Mouse (Mus musculus) cerebellum, adult 9-11 months (tissue): ENCODE measurements around the gene Thbs4.
"Not testable (repeated sequence)": the region's sequence is repeated elsewhere in the genome, so short reads cannot be mapped to it uniquely, and the experiment has no call there.

Experiments
- DNase-seq: peaks from one replicate; pipeline ENCODE4 v3.0.0; 2022

Gene Thbs4

DNA sequence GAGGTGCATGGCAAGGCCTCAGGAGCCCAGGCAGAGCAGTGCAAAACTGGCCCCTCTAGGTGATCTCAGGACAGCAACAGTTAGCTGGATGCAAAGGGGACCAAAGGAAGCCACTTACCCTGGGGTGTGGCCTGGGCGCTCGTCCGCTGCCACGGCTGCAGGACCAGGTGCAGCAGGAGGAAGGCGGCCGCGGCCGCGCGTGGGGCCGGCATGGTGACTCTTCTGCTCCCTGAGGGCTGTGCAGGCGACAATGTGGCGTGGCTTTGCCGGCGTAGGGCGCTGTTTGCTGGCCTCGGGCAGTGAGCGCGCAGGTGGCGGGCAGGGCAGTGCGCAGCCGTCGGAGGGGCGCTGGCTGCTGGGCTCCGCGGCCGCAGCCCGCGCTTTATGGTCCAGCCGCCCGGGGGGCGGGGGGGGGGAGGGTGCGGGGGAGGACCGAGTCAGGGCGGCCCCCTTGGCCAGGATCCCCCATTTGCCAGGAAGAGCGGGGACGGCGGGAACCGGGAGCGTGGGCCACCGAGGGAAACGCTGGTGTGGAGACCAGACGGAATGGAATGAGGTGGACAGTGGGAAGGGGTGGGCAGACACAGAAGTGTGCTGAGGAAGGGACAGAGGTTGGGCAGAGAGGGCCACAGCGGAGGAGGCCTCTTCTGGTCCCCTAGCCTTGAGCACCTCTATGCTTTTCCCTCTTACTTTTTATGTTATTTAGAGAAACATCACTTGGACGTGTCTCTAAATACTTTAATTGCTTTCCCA is at the start of gene Thbs4:
Gene Thbs4 (minus strand): TSS at position 357 of the 753 bp plus-strand sequence.
- DNase-seq, result no peak

DNA sequence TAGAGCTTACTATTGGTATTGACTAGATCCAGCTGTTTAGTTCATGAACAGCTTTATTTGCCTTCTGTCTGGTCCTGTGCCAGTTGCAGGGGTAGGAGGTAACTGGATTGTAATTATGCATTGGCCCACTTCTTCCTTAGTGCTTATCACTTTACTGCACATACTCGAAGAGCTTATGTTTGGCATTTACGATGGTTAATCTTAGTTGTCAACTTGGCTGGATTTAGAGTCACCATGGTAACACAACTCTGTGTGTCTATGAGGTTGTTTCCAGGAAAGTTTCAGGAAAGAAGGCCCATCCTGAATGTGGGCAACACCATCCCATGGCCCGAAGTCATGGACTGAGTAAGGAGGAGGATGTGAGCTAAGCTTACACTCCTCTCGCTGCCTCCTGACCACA is 38.5 kb upstream of the Thbs4 start:
- DNase-seq, result no peak

DNA sequence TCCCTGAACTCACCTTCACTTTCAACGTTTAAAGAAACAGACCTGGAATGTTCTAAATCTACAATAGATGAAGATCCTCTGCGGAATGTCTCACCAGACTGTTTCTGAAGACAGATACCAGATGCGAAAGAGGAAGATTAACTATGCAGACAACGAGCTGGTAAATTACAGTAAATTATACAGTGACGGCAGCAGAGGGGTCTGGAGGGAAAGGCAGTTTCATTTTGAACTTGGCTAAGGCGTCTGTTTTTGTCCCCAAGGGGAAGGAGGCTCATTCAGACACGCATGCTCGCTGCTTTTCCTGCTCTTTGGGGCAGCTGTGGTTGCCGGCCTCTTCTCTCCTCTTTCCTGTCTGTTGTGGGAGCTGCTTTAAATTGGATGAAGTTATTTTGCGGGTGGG is 34.2 kb upstream of the Thbs4 start:
- DNase-seq, result no peak

DNA sequence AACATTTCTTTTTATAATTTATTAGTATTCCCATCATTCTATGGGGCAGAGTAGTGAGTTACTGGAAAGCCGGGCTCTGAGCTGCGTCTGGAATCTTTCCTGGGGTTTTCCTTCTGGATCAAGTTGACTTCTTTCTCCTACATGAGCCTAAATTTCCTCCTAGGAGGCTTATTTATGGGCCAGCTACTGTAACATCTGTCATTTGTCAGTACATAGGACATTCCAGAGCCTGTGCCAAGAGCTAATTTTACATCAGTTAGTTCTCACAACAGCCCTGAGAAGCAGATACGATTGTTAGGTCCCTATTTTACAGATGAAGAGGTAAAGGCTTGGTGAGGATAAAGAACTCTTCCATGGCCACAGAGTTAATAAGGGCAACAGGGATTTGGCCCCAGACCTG is 22.7 kb upstream of the Thbs4 start:
- DNase-seq, result no peak

DNA sequence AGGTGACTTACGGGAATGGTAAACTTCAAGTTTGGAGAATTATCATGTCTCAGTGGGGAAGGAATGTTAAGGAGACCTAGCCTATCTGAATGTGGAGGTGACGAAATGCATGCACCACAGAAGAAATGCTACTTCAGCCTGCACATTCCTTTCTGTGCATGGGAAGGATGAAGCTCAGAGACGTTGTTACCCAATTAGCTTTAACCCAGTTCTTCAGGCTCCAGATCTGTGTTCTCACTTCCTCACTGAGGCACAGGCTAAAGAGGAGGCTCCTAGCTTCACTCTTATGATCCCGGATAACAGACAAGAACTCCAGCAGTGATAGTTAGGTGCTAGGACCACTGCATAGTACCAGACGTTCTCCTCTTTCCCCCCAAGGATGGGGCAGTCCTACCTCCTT is 21.7 kb upstream of the Thbs4 start:
- DNase-seq, result no peak

DNA sequence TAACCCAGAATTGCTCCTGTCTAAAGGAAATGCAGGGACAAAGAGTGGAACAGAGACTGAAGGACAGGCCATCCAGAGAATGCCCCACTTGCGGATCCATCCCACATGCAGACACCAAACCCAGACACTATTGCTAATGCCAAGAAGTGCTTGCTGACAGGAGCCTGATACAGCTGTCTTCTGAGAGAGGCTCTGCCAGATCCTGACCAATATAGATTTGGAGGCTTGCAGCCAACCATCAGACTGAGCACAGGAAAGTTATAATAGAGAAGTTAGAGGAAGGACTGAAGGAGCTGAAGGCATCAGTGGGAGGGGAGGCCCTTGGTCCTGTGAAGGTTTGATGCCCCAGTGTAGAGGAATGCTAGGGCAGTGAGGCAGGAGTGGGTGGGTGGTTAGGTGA is 16.0 kb upstream of the Thbs4 start:
- not testable (repeated sequence) for DNase-seq

DNA sequence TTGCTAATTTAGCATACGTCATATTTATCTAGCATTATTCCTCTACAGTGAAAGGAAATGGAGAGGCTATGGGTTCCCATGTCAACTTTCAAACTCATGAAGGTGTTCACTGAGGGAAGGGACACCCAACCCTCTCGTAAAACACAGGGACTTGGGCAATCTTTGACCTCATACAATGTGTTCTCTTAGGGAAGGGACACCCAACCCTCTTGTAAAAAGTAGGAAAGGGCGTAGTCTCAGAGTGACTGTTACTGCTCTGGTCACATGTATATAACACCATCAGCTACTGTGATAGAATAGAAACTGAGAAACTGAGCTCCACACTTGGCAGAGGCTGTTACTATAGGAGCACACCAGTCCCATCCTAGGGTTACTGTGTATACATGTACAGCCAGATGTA is 13.2 kb upstream of the Thbs4 start:
- DNase-seq, result no peak

DNA sequence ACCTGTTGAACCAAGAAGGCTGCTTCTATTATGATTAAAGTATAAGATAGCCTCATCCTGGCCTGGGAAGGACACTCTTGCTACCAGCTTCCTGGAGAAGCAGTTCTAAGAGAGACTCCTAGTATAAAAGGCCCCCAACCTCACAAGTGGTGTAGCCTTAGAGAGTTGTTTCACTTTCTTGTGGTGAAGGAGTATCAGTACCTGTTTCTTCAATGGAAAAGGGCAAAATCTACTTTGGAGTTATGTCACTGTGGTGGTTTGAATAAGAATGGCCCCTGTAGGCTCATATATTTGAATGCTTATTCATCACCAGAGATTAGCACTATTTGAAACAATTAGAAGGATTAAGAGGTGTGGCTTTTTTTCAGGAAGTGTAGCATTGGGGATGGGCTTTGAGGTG is 12.2 kb upstream of the Thbs4 start:
- no peak for DNase-seq

DNA sequence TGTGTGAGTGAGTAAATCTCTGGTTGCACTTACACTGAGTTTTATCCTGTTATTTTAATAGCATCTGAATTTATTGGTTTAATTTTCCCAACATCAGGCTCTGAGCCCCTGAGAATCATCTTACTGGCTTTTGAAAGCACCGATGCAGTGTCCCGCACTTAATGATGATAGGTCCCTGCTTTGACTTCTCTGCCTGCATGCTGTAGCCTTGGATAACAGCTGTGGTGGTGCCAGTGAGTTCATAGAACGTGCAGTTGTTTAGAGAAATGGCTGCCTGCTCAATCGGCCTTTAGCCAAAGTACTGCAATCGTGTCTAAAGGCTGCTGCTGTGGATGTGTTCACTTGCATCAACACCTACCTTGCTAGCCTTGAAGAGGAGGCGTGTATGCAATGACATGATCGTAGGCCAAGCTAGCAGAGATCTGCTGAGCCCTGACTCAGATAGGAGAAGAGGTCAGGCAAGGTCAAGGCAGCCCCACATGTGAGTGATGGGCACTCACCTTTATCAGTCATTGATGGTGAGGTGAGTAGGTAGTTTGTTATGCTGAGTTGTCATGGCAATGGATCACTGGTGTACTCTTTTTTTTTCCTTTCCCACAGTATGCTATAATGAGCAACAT is 4.8 kb upstream of the Thbs4 start:
- no peak for DNase-seq

DNA sequence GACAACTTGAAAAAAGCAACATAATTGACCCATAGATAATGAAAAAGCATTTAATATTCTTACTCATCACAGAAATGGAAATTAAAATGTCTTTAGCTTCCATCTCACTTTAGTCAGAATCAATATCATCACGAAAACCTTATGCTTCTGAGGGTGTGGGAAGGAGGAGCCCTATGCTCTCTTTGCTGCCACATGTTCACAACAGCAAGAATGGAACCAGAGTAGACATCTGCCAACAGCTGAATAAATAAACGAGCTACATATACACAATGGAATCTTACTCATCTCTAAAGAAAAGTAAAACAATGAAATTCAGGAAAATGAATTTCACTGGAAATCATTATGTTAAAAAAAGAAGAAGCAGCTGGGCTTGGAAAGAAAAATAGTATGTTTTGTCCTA is 4.2 kb upstream of the Thbs4 start:
- no peak for DNase-seq

DNA sequence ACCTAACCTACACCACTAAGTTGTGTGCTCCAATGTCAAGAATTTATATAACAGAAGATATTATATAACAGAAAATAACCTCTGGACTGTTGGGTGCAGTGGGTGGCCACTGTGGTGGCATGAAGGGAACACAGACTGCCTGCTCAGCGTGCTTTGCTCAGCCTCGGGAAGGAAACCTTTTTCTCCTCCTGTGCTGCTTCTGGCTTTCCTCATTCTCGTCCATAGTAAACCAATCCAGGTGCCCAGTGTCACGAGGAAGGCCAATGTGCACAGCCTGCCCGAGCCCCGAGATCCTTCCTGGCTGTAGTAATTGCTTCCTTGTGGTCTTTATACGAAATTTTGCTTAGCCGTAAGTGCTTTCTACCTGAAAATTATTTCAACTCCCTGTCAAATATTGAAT is 982 bp downstream of the Thbs4 start:
- DNase-seq, result no peak

DNA sequence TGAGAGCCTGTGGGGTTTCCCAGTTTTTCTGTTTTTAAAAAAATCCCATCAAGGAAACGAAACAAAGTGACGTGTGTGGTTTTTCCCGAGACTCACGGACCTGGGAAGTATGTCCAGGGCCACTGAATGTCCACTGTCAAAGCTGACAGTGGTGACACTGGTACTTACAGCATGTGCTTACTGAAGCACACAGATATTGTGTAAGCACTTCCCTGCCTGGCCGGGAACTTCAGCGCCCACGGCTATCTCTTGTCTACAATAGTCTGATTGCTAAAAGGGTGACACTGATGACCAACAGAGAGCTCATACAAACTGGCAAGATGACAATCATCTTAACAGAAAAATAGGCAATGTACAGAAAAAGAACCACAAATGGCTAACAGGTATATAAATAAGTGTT is 3.1 kb downstream of the Thbs4 start:
- no peak for DNase-seq

DNA sequence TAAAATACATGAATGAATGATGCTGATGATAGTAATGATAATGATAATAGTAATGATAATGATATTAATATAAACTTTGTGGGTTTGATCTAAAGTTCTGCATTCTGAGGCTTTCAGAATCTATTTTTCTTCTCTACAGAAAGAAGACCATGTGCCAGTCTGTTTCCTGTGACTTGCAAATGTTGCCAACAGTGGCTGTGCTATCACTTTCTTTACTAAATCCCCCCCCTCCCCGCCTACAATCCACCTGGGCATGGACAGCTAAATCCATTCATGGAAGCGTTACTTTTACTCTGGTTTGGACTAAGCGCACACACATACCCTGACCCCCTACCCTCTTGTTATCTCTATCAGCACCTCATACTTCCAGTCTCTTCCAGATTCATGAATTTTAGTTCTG is 10.3 kb downstream of the Thbs4 start:
- no peak for DNase-seq

DNA sequence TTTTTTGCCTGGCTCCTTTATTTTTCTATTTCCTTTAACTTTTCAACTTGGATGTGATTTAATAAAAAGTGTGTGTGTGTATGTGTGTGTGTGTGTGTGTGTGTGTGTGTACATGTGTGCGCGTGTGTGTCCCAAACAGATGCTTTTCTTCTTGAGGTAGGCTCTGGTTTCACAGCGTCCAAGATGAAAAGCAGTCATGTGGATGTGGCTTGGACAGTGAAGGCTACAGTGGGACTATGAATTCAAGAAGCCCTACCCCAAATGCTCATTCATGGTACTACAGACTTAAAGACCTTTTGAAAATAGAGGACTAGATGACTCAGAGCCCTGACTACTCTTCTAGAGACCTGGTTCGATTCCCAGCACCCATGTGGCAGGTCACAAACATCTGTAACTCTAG is 11.1 kb downstream of the Thbs4 start:
- no peak for DNase-seq

DNA sequence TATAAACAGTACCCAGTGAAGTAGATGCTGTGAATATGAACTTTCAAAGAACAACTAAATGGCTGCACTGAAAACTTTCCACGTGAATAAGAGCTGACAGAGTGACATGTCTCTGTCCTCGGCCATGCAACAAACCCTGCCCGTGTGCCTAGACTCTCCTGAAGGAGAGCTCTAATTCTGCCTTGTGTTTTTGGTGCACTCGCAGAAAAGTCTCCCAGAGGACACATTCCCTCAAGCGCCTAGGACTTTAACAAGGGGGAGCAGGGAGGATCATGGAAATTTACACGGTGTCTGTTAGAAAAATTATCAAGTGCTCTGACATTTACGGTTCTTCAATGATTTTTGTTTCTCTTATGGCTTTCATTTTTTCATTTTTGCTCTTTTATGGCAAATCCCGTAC is 13.7 kb downstream of the Thbs4 start:
- DNase-seq, result no peak

DNA sequence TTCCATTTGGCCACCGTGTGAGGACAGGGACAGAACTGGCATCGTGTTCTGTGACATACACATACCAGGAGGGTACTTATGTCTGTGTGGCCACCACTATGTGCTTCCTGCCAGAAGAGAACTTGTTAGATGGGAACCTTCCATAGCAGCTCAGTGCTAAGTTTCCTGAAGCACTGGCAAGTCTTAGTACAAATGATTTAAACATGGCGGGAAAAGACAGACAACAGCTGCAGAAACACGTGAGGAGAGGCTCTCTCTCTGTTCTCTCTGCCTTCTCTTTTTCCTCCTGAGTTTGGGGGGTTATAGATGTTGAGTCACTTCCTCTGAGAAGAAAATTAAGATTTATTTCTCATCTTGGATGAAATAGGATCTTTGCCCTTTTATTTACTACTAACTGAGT is 14.5 kb downstream of the Thbs4 start:
- DNase-seq, result no peak

DNA sequence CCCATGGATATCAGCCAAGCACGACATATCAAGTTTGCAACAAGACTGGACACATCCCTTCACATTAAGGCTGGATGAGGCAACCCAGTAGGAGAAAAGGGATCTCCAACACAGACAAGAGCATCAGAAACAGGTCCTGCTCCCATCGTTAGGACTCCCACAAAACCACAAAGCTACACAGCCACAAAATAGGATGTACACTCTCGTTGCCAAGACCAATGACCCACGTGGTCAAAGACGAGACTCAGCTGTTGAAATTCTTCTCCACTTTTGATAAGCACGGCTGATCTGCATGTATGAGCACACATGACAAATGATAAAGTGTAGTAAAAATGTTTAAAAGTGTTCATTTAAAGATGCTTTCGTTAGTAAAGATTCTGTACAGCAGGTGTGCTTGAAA is 16.0 kb downstream of the Thbs4 start:
- DNase-seq, result no peak

DNA sequence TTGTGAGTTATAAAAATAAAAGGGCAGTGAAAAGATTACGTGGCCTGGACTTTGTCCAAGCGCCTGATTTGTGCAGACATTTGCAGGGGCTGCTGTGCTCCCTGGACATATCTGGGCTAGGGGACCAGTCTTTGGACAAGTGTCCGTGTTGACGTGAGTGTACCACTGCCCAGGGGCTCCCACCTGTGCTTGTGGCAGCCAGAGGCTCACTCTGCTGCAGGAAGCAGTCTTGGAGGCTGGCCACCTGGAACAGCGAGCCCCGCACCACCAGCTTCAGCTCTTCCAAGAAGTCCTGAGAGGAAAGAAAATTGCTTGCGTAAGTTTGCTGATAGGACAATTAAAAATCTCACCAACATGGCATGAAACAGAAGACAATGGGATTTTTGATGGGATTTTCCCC is 18.7 kb downstream of the Thbs4 start:
- DNase-seq, result no peak

DNA sequence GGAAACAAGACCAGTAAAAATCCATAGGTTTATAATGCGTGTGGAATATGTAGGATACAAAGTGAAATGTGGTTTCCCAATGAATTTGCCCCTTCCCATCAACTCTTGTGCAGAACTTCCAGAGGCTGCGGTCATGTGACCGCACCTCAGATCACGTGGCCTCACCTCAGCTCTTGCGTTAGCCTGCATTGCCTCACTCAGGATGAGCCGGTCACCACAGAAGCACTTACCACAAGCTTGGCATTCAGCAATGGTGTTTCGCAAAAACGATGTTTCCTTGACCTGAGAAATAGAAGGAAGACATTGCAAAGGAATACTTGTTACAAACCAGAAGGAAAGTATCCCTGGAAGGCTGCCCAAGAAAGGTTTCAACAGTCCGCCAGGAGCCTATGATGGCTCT is 19.7 kb downstream of the Thbs4 start:
- no peak for DNase-seq

DNA sequence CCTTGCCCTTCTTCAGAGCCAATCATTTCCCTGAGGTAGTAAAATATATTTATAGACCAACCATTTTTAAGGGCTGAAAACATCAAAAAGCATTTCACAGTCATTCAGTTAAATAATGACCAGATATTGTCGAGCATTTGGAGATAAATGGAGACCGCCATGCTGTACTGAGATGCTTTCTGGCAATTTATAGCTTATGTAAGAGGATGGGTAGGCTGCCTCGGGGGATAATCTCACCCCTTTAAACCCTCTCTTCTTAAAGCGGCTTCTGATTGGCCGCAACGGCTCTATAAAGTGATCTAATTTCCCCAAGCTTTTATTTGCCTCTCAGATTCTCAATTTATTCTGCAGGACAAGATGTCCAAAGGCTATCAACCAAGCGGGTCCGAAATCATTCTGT is 22.1 kb downstream of the Thbs4 start:
- no peak for DNase-seq

DNA sequence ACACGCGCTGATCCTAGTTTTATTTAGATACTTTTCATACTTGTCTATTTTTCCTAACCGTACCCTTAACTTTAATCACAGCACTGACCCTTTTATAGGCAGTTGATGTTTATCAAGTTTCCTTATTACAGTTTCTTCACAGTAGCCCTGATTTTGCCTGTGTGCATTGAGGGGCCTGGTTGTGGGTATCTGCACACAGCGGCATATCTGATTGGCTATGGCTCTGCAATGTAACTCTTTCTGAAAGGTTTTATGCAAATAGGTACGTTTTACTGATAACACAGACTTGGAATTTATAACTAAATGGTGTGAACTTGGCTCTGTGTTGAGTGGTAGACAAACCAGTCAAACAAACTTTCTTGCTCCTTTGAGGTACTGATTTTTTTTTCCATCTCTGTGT is 23.1 kb downstream of the Thbs4 start:
- no peak for DNase-seq

DNA sequence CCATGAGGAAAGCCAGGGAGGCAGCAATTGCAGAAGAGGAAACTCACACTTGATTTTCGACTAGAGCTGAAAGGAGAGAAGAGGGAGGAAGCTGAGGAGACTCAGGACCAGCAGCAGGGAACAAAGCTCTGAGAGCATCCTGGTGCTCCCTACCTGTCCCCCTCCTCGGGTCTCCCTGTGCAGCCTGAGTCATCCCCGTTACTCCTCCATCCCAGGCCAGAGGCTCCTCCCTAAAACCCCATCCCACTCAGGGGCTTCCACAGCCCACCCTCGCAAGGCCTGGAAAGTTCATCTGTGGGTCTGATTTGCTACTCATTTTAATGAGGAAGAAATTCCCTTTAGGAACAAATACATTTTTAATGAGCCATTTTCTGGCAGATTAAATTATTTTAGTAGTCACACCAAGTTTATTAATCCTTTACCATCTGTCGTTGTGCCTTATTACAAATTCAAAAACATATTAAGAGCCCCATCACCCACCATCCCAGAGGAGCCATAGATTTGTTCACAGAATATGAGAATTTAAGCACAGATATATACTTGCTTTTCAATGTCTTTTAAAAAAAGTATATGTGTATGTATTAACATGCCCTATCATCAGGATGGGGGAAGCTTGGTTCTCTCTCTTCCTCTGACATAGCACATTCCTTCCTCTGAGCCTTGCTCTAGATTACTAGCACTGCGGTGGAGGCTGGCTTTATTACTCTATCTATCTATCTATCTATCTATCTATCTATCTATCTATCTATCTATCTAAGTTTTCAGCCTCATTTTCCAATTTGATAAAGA is 29.0 kb downstream of the Thbs4 start:
- no peak for DNase-seq

DNA sequence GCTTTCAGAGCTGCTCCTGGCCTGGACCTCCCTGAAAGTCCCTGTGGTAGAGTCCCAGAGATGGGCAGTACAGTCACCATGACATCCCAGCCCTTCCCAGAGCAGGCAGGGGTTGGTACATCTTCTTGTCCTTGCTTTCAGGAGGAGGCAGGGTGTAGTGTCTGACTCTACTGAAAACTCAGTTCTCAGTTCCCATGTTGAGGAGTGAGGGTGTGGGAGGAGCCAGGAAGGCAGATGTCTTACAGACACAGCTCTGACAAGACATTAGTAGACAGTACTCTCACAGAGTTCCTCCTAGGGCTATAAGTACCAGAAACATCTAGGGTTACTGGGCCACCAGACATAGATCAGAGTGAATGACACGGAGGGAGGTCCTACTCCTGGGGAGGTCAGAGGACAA is 32.3 kb downstream of the Thbs4 start:
- no peak for DNase-seq

DNA sequence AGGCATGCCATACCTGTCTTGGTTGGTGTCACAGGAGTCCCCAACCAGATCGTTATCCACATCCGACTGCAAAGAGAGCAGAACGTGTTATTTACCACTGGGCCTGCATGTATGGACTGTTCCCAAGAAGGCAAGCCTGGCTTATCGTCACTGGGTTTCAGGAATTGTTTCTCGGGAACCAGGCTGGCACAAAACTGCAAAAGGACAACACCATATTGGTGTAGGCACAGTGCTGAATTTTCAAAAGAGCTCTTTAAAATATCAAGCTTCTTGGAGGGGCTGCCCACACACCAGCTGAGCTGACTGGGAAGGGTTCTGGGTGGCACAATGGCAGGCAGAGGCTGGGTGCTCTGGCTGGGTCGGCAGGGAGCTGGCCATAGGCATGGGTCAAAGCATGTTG is 34.1 kb downstream of the Thbs4 start:
- DNase-seq, result no peak
